Mouse (Mus musculus): ENCODE measurements around the gene Sec24d. TPM values are rescaled to one million over a fixed set of nuclear protein-coding genes. Genes with fewer than 3 reads are reported as not detected.

The Sec24d gene
- polyA plus RNA-seq, 1 experiment from 2014 or later: 18.8 TPM

DNA sequence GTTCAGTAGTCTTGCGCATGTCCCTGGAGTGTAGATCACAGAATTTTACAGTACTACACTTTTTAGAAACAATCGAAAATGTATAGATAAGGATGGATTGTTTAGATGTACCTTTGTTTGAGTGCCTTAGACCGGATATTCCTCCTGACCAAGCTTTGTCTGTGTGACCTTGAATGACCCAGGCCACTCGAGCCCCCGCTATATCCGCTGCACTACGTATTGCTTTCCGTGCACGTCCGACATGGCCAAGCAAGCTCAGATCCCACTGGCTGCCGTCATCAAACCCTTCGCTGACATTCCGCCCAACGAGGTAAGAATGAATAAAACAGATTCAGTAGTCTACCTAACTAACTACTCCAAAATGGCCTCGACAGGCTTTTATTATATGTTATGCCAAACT, 38.4 kb downstream of the Sec24d start:
- no peaks in the 10 kb centered on the region for H3K27me3 ChIP-seq (replicated peaks)
- WGBS (ENCODE audit: insufficient replicate concordance): 86% methylated on average over 15 of the region's 15 CpGs
- no peak overlapping the region for H3K9ac ChIP-seq
- no peak overlapping the region for H3K27ac ChIP-seq
- no peak for ATAC-seq
- H3K4me3 ChIP-seq: no peak overlapping the region
- no peaks in the 10 kb centered on the region for H3K9me3 ChIP-seq (replicated peaks)
- H3K4me1 ChIP-seq: no peaks in the 10 kb centered on the region
- H3K36me3 ChIP-seq: peaks cover 32% of the 10 kb centered on the region
- H3K4me2 ChIP-seq: no peak overlapping the region

DNA sequence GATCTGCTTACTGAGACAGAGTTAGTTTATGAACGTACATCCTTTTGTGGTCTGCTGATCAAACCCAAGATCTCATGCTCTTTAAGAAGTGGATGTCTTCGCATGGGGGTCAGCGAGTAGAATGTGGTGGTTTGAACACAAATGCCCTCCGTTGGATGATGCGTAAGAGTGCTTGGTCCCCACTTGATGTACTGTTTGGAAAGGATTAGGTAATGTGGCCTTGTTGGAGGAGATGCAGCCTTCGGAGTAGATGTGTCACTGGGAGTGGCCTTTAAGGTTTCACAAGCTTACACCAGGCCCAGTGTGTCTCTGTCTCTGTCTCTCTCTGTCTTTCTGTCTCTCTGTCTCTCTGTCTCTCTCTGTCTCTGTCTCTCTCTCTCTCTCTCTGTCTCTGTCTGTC, 40.2 kb downstream of the Sec24d start:
- H3K4me2 ChIP-seq: no peak overlapping the region
- WGBS (ENCODE audit: insufficient replicate concordance): 76% methylated on average over 6 of the region's 6 CpGs

DNA sequence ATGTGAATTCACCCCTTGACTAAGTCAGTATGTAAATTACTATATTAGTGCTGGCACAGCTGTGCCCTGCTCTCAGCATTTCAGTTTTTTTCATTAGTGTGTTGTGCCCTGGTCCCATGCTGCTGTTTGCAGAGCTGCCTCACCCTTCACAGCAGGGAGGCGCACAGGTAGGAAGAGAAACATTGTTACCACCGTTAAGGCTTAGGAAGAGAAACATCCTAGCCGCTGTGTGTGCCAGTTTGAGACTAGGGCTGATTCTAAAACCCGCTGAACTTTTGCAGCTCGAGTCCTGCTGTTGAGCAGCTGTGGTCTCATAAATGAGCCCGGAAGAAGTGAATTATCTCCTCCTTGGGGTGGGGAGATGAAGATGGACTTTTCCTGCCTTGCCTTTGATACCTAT, 41.9 kb downstream of the Sec24d start:
- H3K4me1 ChIP-seq: no peaks in the 10 kb centered on the region
- no peak overlapping the region for H3K4me2 ChIP-seq
- no peak overlapping the region for H3K9ac ChIP-seq
- no peak overlapping the region for H3K4me3 ChIP-seq
- no peaks in the 10 kb centered on the region for H3K27me3 ChIP-seq (replicated peaks)
- 68% methylated on average over 6 of the region's 6 CpGs for WGBS (ENCODE audit: insufficient replicate concordance)
- no peaks in the 10 kb centered on the region for H3K9me3 ChIP-seq (replicated peaks)
- H3K27ac ChIP-seq: no peak overlapping the region
- H3K36me3 ChIP-seq: peaks cover 13% of the 10 kb centered on the region; the same call in 1 of the 2 replicates
- no peak for ATAC-seq

More for the DNA sequence above, 40.2 kb downstream of the Sec24d start:
- ATAC-seq: no peak
- no peak overlapping the region for H3K9ac ChIP-seq
- H3K4me1 ChIP-seq: no peaks in the 10 kb centered on the region
- no peak overlapping the region for H3K27ac ChIP-seq
- H3K36me3 ChIP-seq: peaks cover 20% of the 10 kb centered on the region
- H3K9me3 ChIP-seq (replicated peaks): no peaks in the 10 kb centered on the region
- H3K27me3 ChIP-seq (replicated peaks): no peaks in the 10 kb centered on the region
- H3K4me3 ChIP-seq: no peak overlapping the region

DNA sequence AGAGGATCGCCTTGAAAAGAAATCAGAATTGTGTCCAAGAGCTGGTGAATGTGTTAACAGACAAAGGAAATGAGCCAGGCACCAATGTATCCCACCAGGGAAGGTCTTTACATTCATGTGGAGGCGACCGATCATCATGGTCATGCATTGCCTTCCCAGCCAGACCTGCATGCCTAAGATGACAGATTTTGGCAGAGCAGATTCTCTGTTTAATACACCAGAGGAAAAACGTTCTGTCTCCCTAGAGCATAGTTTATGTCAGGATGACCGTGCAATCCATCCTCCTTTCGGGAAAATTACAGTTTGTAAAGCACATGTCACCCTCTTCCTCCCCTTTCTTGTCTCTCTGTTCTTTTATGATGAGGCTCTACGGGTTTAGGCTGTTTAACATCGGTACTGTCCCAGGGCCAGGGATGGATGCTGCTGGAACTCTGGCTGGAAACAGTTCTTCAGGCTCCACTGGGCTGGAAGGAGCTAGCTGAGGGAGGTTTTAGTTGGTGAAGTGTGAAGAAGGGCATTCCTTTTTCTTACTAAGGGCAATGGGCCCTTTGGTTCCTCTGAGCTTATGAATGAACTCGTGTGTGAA, 45.3 kb downstream of the Sec24d start:
- H3K4me1 ChIP-seq: no peaks in the 10 kb centered on the region
- WGBS (ENCODE audit: insufficient replicate concordance): 70% methylated on average over 9 of the region's 9 CpGs
- no peak overlapping the region for H3K4me2 ChIP-seq
- H3K9me3 ChIP-seq (replicated peaks): no peaks in the 10 kb centered on the region
- H3K27me3 ChIP-seq (replicated peaks): no peaks in the 10 kb centered on the region
- H3K4me3 ChIP-seq: no peak overlapping the region
- peaks cover 3% of the 10 kb centered on the region; the same call in 1 of the 2 replicates for H3K36me3 ChIP-seq
- no peak overlapping the region for H3K27ac ChIP-seq
- no peak overlapping the region for H3K9ac ChIP-seq
- ATAC-seq: no peak

DNA sequence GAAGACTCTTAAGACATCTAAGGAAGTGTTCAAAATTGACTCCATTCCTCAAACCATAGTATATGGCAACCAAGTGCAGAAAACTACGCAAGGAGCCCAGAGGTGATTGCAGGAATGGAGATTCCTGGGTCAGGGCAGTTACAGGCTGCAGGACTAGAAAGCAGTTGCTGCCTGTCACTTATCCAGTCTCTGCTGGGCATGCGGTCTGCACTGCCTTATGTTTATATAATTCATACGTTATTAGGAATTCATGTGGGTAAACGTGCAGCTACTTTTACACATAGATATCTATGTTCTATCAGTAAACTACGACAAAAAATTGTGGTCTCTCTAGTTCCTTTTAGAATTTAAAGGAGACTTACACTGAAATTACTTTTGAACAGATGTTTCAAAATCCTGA, 46.2 kb downstream of the Sec24d start:
- Histone ChIP-seq H3K4me2 (no peak overlapping the region), H3K27ac (no peak overlapping the region), H3K9ac (no peak overlapping the region), H3K4me3 (no peak overlapping the region), H3K4me1 (no peaks in the 10 kb centered on the region), H3K36me3 (no peaks in the 10 kb centered on the region), H3K9me3 (replicated peaks) (no peaks in the 10 kb centered on the region), H3K27me3 (replicated peaks) (no peaks in the 10 kb centered on the region)
- 60% methylated on average over 5 of the region's 5 CpGs for WGBS (ENCODE audit: insufficient replicate concordance)
- no peak for ATAC-seq

DNA sequence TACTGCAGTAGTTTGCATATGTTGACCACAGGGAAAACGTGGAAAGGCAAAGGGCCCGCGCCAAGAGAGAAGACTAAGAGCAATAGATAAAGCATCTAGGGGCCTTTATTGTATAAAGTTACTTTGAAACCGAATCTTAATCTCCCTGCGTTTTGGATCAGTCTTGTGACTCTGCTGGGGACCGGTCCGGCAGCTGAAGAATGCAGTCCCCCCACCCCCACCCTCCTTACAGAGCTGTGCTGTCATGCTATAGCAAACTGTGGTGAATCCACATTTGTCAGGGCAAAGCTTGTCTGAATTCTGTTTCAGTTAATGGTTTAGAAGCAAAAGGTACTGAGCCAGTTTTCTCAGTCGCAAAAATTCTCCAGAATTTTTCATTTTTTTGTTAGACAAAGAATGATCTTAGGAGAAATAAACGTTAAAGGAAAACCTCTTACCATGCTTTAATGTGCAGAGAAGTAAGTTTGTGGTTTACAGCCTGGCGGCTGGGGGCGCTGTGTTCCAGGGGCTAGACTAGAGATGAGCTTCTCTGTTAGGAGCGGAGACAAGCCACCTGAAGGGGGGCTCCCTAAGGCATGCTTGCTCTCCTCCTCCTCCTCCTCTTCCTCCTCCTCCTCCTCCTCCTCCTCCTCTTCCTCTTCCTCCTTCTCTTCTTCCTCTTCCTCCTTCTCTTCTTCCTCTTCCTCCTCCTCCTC, 46.8 kb downstream of the Sec24d start:
- Histone ChIP-seq H3K9me3 (replicated peaks) (no peaks in the 10 kb centered on the region), H3K27me3 (replicated peaks) (no peaks in the 10 kb centered on the region), H3K4me1 (no peaks in the 10 kb centered on the region), H3K27ac (no peak overlapping the region), H3K9ac (no peak overlapping the region), H3K4me3 (no peak overlapping the region), H3K36me3 (no peaks in the 10 kb centered on the region), H3K4me2 (no peak overlapping the region)
- WGBS (ENCODE audit: insufficient replicate concordance): 42% methylated on average over 12 of the region's 12 CpGs
- ATAC-seq: no peak

DNA sequence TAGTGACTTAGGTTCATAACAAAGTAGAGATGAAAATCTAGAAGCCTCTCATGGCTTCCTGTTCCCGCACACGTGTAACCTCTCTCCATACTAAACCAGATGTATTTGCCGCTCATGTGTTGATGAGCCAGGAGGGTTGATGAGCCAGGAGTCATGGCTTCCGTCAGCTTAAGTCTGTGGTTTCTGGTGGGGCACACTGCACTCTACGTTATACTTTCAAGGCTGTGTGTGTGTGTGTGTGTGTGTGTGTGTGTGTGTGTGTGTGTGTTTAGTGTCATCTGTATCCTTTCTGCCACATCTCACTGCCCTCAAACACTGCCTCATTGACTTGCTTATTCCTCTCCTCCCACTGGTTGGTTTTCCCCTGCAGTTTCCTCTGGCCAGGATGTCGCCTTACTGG, 48.8 kb downstream of the Sec24d start:
- Histone ChIP-seq H3K9me3 (replicated peaks) (no peaks in the 10 kb centered on the region), H3K4me1 (no peaks in the 10 kb centered on the region), H3K4me3 (no peak overlapping the region), H3K36me3 (no peaks in the 10 kb centered on the region), H3K27me3 (replicated peaks) (no peaks in the 10 kb centered on the region), H3K9ac (no peak overlapping the region), H3K27ac (no peak overlapping the region), H3K4me2 (no peak overlapping the region)
- WGBS (ENCODE audit: insufficient replicate concordance): 43% methylated on average over 6 of the region's 6 CpGs
- ATAC-seq: no peak

DNA sequence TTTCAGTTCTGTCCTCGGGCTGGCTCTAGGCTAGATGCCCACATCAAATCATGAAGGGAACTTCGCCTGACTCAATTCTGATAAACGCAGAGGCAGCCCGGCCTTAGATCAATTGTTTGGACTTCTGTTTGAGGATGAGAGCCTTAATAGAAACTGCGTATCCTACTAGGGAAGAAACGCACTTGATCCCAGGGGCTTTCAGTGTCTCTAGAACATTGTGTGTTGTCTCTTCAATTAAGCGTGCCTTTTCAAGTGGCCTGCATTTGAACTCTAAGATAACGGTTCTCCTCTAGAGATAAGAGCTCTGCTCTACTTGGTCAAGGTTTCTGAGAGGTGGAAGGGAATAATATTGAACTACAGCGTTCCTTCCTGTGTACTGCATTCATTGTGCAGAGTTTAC, 49.8 kb downstream of the Sec24d start:
- Histone ChIP-seq H3K4me1 (no peaks in the 10 kb centered on the region), H3K4me2 (no peak overlapping the region), H3K4me3 (no peak overlapping the region), H3K9ac (no peak overlapping the region), H3K36me3 (no peaks in the 10 kb centered on the region), H3K9me3 (replicated peaks) (no peaks in the 10 kb centered on the region), H3K27ac (no peak overlapping the region), H3K27me3 (replicated peaks) (no peaks in the 10 kb centered on the region)
- no peak for ATAC-seq
- WGBS (ENCODE audit: insufficient replicate concordance): 50% methylated on average over 9 of the region's 9 CpGs

- ATAC-seq: no peak
- no peaks in the 10 kb centered on the region for H3K27me3 ChIP-seq (replicated peaks)
- no peak overlapping the region for H3K9ac ChIP-seq
- H3K27ac ChIP-seq: no peak overlapping the region
- H3K4me2 ChIP-seq: no peak overlapping the region
- WGBS (ENCODE audit: insufficient replicate concordance): 63% methylated on average over 9 of the region's 9 CpGs
- H3K4me3 ChIP-seq: no peak overlapping the region
- H3K9me3 ChIP-seq (replicated peaks): no peaks in the 10 kb centered on the region
- 0 out of 2 replicates have a peak, but pooled peaks cover 5% of the 10 kb centered on the region for H3K4me1 ChIP-seq
- no peaks in the 10 kb centered on the region for H3K36me3 ChIP-seq
Observed at GRCm38 (mm10) chr3:123320341-123320740, 53.1 kb downstream of the Sec24d start.

- ATAC-seq: no peak
- Histone ChIP-seq H3K4me3 (no peak overlapping the region), H3K4me1 (0 out of 2 replicates have a peak, but pooled peaks cover 5% of the 10 kb centered on the region), H3K9ac (no peak overlapping the region), H3K27ac (no peak overlapping the region), H3K27me3 (replicated peaks) (no peaks in the 10 kb centered on the region), H3K36me3 (no peaks in the 10 kb centered on the region), H3K9me3 (replicated peaks) (no peaks in the 10 kb centered on the region), H3K4me2 (no peak overlapping the region)
- WGBS (ENCODE audit: insufficient replicate concordance): 76% methylated on average over 6 of the region's 6 CpGs
Observed at GRCm38 (mm10) chr3:123321612-123322011, 54.4 kb downstream of the Sec24d start.

GRCm38 (mm10) chr3:123322147-123322546, 54.9 kb downstream of the Sec24d start:
- WGBS (ENCODE audit: insufficient replicate concordance): 17% methylated on average over 1 of the region's 1 CpGs
- no peak overlapping the region for H3K27ac ChIP-seq
- no peak for ATAC-seq

GRCm38 (mm10) chr3:123324326-123324725, 57.1 kb downstream of the Sec24d start:
- Histone ChIP-seq H3K4me3 (no peak overlapping the region), H3K36me3 (peaks cover 4% of the 10 kb centered on the region; the same call in 1 of the 2 replicates), H3K9ac (no peak overlapping the region), H3K9me3 (replicated peaks) (no peaks in the 10 kb centered on the region), H3K4me1 (0 out of 2 replicates have a peak, but pooled peaks cover 5% of the 10 kb centered on the region), H3K4me2 (no peak overlapping the region), H3K27ac (no peak overlapping the region), H3K27me3 (replicated peaks) (no peaks in the 10 kb centered on the region)
- WGBS (ENCODE audit: insufficient replicate concordance): 50% methylated on average over 4 of the region's 4 CpGs
- no peak for ATAC-seq

More at GRCm38 (mm10) chr3:123322147-123322546, 54.9 kb downstream of the Sec24d start:
- H3K9me3 ChIP-seq (replicated peaks): no peaks in the 10 kb centered on the region
- no peak overlapping the region for H3K4me2 ChIP-seq
- H3K4me1 ChIP-seq: 0 out of 2 replicates have a peak, but pooled peaks cover 5% of the 10 kb centered on the region
- H3K4me3 ChIP-seq: no peak overlapping the region
- no peaks in the 10 kb centered on the region for H3K36me3 ChIP-seq
- no peak overlapping the region for H3K9ac ChIP-seq
- H3K27me3 ChIP-seq (replicated peaks): no peaks in the 10 kb centered on the region
